Mouse (Mus musculus) common myeloid progenitor, adult 5-6 weeks (primary cell): ENCODE results near the gene Cfap45. TPM values are rescaled to one million over a fixed set of nuclear protein-coding genes. Genes with fewer than 3 reads are reported as not detected.

Experiments used
- ATAC-seq: replicated peaks from 2 replicates; pipeline ENCODE4 v1.8.0; 2016; ENCODE audit warnings: low read depth, mild to moderate bottlenecking, moderate TSS enrichment, inconsistent platforms; ENCODE audit not compliant: poor library complexity, severe bottlenecking
- total RNA-seq: library from RNA; stranded (forward); fragments of 200-1000, 187-1606 nt; gene quantifications from 2 replicates; pipeline ENCODE4 v1.2.3, GENCODE M21; 2017

Gene Cfap45
- total RNA-seq, 1 experiment from 2014 or later = 0.32 TPM

GRCm38 (mm10) chr1:172492047-172492446 is 28.6 kb upstream of the Cfap45 start:
- ATAC-seq = no peak

- no peak for ATAC-seq
Measured at GRCm38 (mm10) chr1:172493516-172493915, 27.1 kb upstream of the Cfap45 start.

GRCm38 (mm10) chr1:172496030-172496429 is 24.6 kb upstream of the Cfap45 start:
- ATAC-seq = no peak

- no peak for ATAC-seq
Measured at GRCm38 (mm10) chr1:172497428-172497827, 23.2 kb upstream of the Cfap45 start.

DNA sequence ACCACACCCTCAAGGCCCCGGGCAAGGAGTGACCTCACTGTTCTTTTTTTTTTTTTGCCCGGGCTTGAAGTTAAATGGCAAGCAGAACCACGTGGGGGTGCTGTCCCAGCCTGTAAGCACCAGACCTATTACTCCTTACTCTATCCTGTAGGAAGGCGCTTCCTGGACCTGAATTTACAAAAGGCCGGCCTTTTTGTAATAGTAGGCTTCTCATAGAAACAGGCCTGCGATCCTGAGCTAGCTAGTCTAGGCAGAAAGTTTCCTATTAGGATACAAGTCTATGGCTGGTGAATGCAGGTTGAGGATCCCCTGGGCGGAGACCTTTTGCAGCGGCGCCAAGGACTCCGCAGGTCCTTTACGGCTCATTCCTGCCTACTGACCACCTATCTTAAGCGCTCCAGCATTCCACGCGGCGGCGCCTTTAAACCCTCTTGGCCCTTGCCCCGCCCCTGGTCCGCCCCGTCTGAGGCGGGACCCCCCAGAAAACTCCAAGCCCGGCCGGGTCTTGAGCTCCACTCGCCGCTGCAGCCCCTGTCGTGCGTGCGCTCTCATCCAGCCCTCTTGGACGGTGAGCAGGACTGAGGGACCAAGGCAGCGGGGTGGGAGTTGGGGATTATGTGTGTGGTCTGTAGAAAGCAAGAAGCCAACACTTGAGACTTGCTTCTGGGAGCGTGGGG is 20.7 kb upstream of the Cfap45 start, which contains the start of gene Tagln2:
Gene Tagln2, plus strand, starts transcription at position 283 of the 677 bp plus-strand sequence.
- ATAC-seq = peak; percentile 42

DNA sequence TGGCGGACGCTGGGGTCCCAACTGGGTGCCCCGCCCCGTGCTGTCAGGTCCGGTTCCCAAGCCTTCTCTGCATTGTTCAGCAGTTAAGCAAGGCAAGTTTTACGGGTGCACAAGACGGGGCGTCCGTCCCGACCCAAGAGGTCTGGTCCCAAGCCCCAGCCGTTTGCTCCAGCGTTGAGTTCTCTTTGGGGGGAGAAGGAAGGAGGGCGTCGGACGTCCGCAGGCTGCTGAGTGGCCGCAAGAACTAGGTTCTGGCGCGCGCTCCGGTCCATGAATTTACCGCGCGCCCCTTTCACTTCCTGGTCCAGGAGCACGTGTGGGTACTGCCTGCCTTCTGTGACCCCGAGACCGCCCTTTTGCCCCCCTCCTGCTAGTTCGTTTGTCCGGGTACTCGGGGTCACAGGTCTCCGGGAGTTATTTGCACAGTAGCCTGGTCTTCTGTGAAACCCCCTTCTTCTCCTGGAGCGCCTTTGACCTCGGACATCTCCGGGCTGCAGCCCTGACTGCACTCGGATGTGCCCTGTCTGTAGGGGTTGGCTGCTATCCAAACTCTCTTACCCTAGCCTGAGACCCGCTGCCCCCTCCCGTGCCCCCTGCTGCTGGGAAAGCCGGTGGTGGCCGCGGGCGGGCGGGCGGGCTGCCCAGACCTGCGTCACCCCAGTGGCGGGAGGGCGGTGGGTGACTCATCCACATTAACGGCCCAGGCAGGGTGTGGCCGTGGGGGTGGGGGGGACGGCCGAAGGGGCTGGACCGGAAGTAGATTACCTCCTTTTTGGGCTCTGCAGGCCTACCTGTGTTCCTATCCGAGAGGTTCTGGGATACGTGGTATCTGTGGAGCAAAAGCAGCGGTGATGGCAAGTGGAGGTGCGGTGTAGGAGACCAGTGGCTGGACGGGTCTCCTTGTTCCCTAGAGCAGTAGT is 19.9 kb upstream of the Cfap45 start:
- ATAC-seq = peak; percentile 14

GRCm38 (mm10) chr1:172501371-172502144 is 19.0 kb upstream of the Cfap45 start:
- ATAC-seq = peak; percentile 52

DNA sequence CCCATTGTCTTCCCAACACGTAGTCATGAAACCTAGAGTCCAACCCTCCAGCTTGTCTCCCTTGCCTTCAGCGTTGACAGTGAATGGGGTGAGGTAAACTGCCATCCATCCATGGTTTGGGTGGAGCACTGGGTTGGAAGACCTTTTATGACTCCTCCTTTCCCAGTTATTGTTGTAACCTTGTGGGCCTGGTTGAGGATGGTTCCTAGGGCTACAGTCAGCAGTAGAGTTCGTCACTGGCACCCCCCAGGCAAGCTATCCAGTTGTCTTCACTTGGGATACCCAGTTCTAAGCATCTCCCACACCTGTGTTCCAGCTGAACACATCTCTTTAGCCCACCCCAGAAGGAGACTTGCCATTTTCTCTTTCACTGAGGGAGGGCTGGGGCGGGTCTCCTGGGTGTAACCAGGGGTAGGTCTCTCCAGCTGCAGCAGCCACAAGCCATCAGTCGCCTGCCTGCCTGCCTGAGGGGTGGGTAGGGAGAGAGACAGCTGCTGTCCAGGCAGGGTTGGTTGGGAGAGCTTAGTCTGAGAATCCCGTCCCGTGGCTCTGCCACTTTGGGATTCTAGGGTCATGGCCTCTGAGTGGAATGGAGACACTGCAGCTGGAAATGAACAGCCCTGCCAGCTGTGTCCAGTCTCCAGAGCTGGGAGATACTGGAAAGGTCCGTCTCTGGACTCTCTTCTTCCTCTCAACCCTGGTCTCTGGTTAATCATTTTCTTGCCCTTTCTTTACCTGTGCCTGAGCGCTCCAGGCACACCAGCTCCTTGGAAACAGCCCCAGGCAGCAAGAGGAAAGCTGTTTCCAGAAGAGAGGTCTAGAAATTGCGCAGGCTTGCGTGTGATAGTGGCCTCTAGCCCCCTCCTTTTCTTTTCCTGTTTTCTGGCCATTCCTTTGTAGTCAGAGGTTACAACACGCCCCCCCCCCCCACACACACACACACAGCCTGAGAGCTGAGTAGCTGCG is 18.2 kb upstream of the Cfap45 start:
- ATAC-seq = no peak

- ATAC-seq = no peak
Measured at GRCm38 (mm10) chr1:172503111-172503997, 17.2 kb upstream of the Cfap45 start.

- no peak for ATAC-seq
Measured at GRCm38 (mm10) chr1:172504756-172505155, 15.8 kb upstream of the Cfap45 start.

GRCm38 (mm10) chr1:172507001-172507400 is 13.6 kb upstream of the Cfap45 start:
- peak; percentile 18 for ATAC-seq

GRCm38 (mm10) chr1:172507701-172508100 is 12.9 kb upstream of the Cfap45 start:
- no peak for ATAC-seq

GRCm38 (mm10) chr1:172508172-172508571 is 12.4 kb upstream of the Cfap45 start:
- ATAC-seq = peak; percentile 42

DNA sequence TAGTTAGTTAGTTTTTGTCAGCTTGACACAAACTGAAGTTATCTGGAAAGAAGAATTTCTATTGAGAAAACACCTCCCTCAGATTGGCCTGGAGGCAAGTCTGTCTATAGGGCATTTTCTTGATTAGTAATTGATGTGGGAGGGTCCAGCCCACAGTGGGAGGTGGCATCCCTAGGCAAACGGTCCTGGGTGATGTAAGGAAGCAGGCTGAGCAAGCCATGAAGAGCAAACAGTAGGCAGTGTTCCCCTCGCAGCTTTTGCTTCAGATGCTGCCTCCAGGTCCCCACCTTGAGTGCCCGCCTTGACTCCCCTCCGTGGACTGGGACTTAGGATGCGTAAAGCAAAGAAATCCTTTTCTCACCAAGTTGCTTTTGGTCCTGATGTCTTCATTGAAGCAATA is 11.4 kb upstream of the Cfap45 start:
- ATAC-seq = no peak

- no peak for ATAC-seq
Measured at GRCm38 (mm10) chr1:172509983-172510382, 10.6 kb upstream of the Cfap45 start.

- ATAC-seq = no peak
Measured at GRCm38 (mm10) chr1:172510421-172510972, 10.1 kb upstream of the Cfap45 start.

- peak; percentile 62 for ATAC-seq
Measured at GRCm38 (mm10) chr1:172512962-172513361, 7.6 kb upstream of the Cfap45 start.
